Mouse (Mus musculus) kidney, adult 2 months (tissue): ENCODE results near the gene Ski. TPM values are rescaled to one million over a fixed set of nuclear protein-coding genes. Genes with fewer than 3 reads are reported as not detected.

ENCODE experiments used
- DNase-seq: peaks from one replicate; pipeline ENCODE4 v3.0.0; 2021
- H3K27ac ChIP-seq: fragments of 200-500 bp; 2 replicates; pipeline ENCODE4 v1.5.1; 2012; ENCODE audit warnings: low read depth, low read length, control low read depth, inconsistent platforms; ENCODE audit not compliant: insufficient read depth
- H3K27me3 ChIP-seq: fragments of 200-500 bp; replicated peaks from 2 replicates; pipeline ENCODE4 v1.6.1; 2012; ENCODE audit warnings: mild to moderate bottlenecking, moderate library complexity, low read length, inconsistent platforms; ENCODE audit not compliant: control insufficient read depth, insufficient read depth
- H3K36me3 ChIP-seq: fragments of 200-500 bp; 2 replicates; pipeline ENCODE4 v1.6.1; 2012; ENCODE audit warnings: mild to moderate bottlenecking, moderate library complexity, low read length, inconsistent platforms; ENCODE audit not compliant: control insufficient read depth, insufficient read depth
- H3K4me1 ChIP-seq: fragments of 200-500 bp; 2 replicates; pipeline ENCODE4 v1.6.1; 2011; ENCODE audit warnings: low read length; ENCODE audit not compliant: control insufficient read depth, insufficient read depth
- H3K4me3 ChIP-seq: fragments of 200-500 bp; 2 replicates; pipeline ENCODE4 v1.5.1; 2011; ENCODE audit warnings: mild to moderate bottlenecking, low read depth, low read length, control low read depth; ENCODE audit not compliant: insufficient read depth
- CTCF ChIP-seq: fragments of 200-500 bp; conservative IDR thresholded peaks from 2 replicates; pipeline ENCODE4 v1.5.1; 2011; ENCODE audit warnings: low read depth, mild to moderate bottlenecking, control low read depth, low read length, moderate library complexity, mixed read lengths; ENCODE audit not compliant: insufficient read depth, insufficient read length
- POLR2A ChIP-seq: fragments of 200-500 bp; IDR thresholded peaks from one replicate; pipeline ENCODE4 v1.6.1; 2011; ENCODE audit warnings: low read depth, low read length, control low read depth
- WGBS: fragments of 180-500 bp; shearing (Covaris S2); methylation state at CpG from one replicate; pipeline ENCODE4 v1.1.7; 2018; 5-methylcytosine and 5-hydroxymethylcytosine counted together
- polyA plus RNA-seq: library from polyadenylated mRNA; depleted of rRNA; stranded (reverse); fragments of >200 nt; gene quantifications from 2 replicates; pipeline ENCODE4 v1.2.3, GENCODE M21; 2012

The Ski gene
- polyA plus RNA-seq, 1 experiment: 40.4 TPM

GRCm38 (mm10) chr4:155126602-155127372 is 95.6 kb downstream of the Ski start:
- no peak overlapping the region for H3K27ac ChIP-seq
- no peak for TF ChIP-seq CTCF
- TF ChIP-seq POLR2A: no peak
- H3K4me1 ChIP-seq: 0 out of 2 replicates have a peak, but pooled peaks cover 4% of the 10 kb centered on the region
- H3K4me3 ChIP-seq: no peak overlapping the region
- H3K27me3 ChIP-seq: no peaks in the 10 kb centered on the region
- DNase-seq: no peak
- no peaks in the 10 kb centered on the region for H3K36me3 ChIP-seq
- WGBS: 83% methylated on average over 7 of the region's 7 CpGs

GRCm38 (mm10) chr4:155126194-155126593 is 96.2 kb downstream of the Ski start:
- H3K36me3 ChIP-seq: no peaks in the 10 kb centered on the region
- TF ChIP-seq POLR2A: no peak
- no peak for TF ChIP-seq CTCF
- no peak for DNase-seq
- H3K4me1 ChIP-seq: 0 out of 2 replicates have a peak, but pooled peaks cover 4% of the 10 kb centered on the region
- 93% methylated on average over 5 of the region's 5 CpGs for WGBS
- no peaks in the 10 kb centered on the region for H3K27me3 ChIP-seq
- H3K27ac ChIP-seq: no peak overlapping the region
- no peak overlapping the region for H3K4me3 ChIP-seq

- WGBS: 81% methylated on average over 7 of the region's 7 CpGs
- no peaks in the 10 kb centered on the region for H3K27me3 ChIP-seq
- no peak overlapping the region for H3K4me3 ChIP-seq
- no peaks in the 10 kb centered on the region for H3K36me3 ChIP-seq
- 0 out of 2 replicates have a peak, but pooled peaks cover 2% of the 10 kb centered on the region for H3K4me1 ChIP-seq
- no peak overlapping the region for H3K27ac ChIP-seq
- DNase-seq: no peak
- TF ChIP-seq POLR2A (no peak), CTCF (no peak)
Observed at GRCm38 (mm10) chr4:155125310-155125709, 97.1 kb downstream of the Ski start.

- DNase-seq: peak; percentile 49
- Histone ChIP-seq H3K27ac (no peak overlapping the region), H3K36me3 (no peaks in the 10 kb centered on the region), H3K4me3 (no peak overlapping the region), H3K4me1 (no peaks in the 10 kb centered on the region), H3K27me3 (no peaks in the 10 kb centered on the region)
- WGBS: 42% methylated on average over 9 of the region's 9 CpGs
- TF ChIP-seq POLR2A: no peak
- no peak for TF ChIP-seq CTCF
Observed at GRCm38 (mm10) chr4:155123868-155124534, 98.4 kb downstream of the Ski start.

GRCm38 (mm10) chr4:155122444-155123040 is 99.8 kb downstream of the Ski start:
- Histone ChIP-seq H3K4me1 (no peaks in the 10 kb centered on the region), H3K27me3 (no peaks in the 10 kb centered on the region), H3K4me3 (no peak overlapping the region), H3K27ac (no peak overlapping the region), H3K36me3 (no peaks in the 10 kb centered on the region)
- TF ChIP-seq CTCF (no peak), POLR2A (no peak)
- peak; percentile 48 for DNase-seq
- WGBS: 53% methylated on average over 16 of the region's 16 CpGs

GRCm38 (mm10) chr4:155121915-155122443 is 100.4 kb downstream of the Ski start:
- 84% methylated on average over 6 of the region's 6 CpGs for WGBS
- no peak overlapping the region for H3K27ac ChIP-seq
- H3K36me3 ChIP-seq: no peaks in the 10 kb centered on the region
- TF ChIP-seq CTCF (no peak), POLR2A (no peak)
- H3K4me1 ChIP-seq: no peaks in the 10 kb centered on the region
- no peak overlapping the region for H3K4me3 ChIP-seq
- H3K27me3 ChIP-seq: no peaks in the 10 kb centered on the region
- no peak for DNase-seq

- no peak overlapping the region for H3K27ac ChIP-seq
- DNase-seq: no peak
- 83% methylated on average over 6 of the region's 6 CpGs for WGBS
Observed at GRCm38 (mm10) chr4:155121222-155121621, 101.2 kb downstream of the Ski start.

More at GRCm38 (mm10) chr4:155121222-155121621, 101.2 kb downstream of the Ski start:
- Histone ChIP-seq H3K27me3 (no peaks in the 10 kb centered on the region), H3K4me3 (no peak overlapping the region), H3K36me3 (no peaks in the 10 kb centered on the region), H3K4me1 (no peaks in the 10 kb centered on the region)
- TF ChIP-seq POLR2A: no peak
- no peak for TF ChIP-seq CTCF
